Mouse (Mus musculus): ENCODE results near the gene Vnn1.

DNA sequence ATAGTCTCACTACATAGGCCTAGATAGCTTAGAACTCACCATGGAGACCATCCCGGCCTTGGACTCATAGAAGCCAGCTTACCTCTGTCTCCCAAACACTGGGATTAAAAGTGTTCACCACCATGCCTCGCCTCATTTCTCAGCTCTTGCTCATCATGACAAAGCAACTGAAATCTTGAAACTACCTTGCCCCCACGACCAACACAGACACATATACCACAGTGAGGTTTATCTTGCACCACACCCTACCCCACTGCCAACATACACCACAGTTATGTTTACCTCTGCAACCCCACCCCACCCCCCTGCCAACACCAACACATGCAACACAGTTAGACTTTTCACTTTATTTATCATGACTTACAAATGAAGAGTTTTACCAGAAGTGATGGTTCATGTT is 8.4 kb upstream of the Vnn1 start:
- TF ChIP-seq MAX (IDR thresholded peaks at IDR 0.05; ENCODE audit: low read depth) (no peak), POLR2A (IDR thresholded peaks at IDR 0.05; ENCODE audit: insufficient read length, low read depth) (no peak), CEBPB (IDR thresholded peaks at IDR 0.05; ENCODE audit: insufficient read depth, poor library complexity, severe bottlenecking) (no peak), E2F4 (IDR thresholded peaks at IDR 0.05; ENCODE audit: insufficient read depth) (no peak), REST (IDR thresholded peaks at IDR 0.05; ENCODE audit: insufficient read depth, insufficient read length) (no peak)
